Mouse (Mus musculus) ES-E14 (cell line): ENCODE data around the gene Tgm7. TPM values are rescaled to one million over a fixed set of nuclear protein-coding genes. Genes with fewer than 3 reads are reported as not detected.

ENCODE experiments used
- DNase-seq: peaks from one replicate; pipeline ENCODE4 v3.0.0-alpha.2; 2013; ENCODE audit warnings: low read depth, low spot score
- H3K27ac ChIP-seq: 2 replicates; pipeline ENCODE4 v1.5.1; 2012; ENCODE audit warnings: low read depth, mild to moderate bottlenecking, low read length, moderate library complexity, mixed read lengths; ENCODE audit not compliant: poor library complexity, insufficient read depth, severe bottlenecking
- H3K36me3 ChIP-seq: 2 replicates; pipeline ENCODE4 v1.6.1; 2012; ENCODE audit warnings: mild to moderate bottlenecking, low read length, moderate library complexity, mixed read lengths; ENCODE audit not compliant: control insufficient read depth, poor library complexity, insufficient read depth, severe bottlenecking
- H3K4me1 ChIP-seq, 2 experiments: fragments of 150-350 bp in 1 of 2; sonication (generic) in 1 of 2; 2 replicates each; pipeline ENCODE4 v1.6.1; 2012; ENCODE audit warnings: low read length in 2 of 2, mild to moderate bottlenecking in 1 of 2, mixed read lengths in 1 of 2; ENCODE audit not compliant: control insufficient read depth in 2 of 2, insufficient read depth in 2 of 2, poor library complexity in 1 of 2
- H3K4me3 ChIP-seq, 2 experiments: fragments of 150-350 bp in 1 of 2; sonication (generic) in 1 of 2; 2 replicates each; pipeline ENCODE4 v1.5.1; 2012; ENCODE audit warnings: low read length in 2 of 2, low read depth in 1 of 2, mild to moderate bottlenecking in 1 of 2, mixed read lengths in 1 of 2; ENCODE audit not compliant: insufficient read depth in 1 of 2, poor library complexity in 1 of 2, severe bottlenecking in 1 of 2
- H3K9ac ChIP-seq: 2 replicates; pipeline ENCODE4 v1.6.1; 2012; ENCODE audit warnings: low read depth, mild to moderate bottlenecking, low read length, mixed read lengths; ENCODE audit not compliant: poor library complexity, insufficient read depth, severe bottlenecking
- H3K9me3 ChIP-seq: fragments of 150-350 bp; sonication (generic); 2 replicates; pipeline ENCODE4 v1.6.1; 2012; ENCODE audit warnings: low read depth, mild to moderate bottlenecking, low read length; ENCODE audit not compliant: control insufficient read depth, insufficient read depth
- CHD2 ChIP-seq: IDR thresholded peaks from 2 replicates; pipeline ENCODE4 v1.6.1; 2014; ENCODE audit warnings: mild to moderate bottlenecking, low read depth, low read length, inconsistent platforms
- HCFC1 ChIP-seq: IDR thresholded peaks from 2 replicates; pipeline ENCODE4 v1.6.1; 2012; ENCODE audit warnings: low read length, inconsistent platforms, borderline replicate concordance; ENCODE audit not compliant: insufficient read depth
- MAFK ChIP-seq: IDR thresholded peaks from 2 replicates; pipeline ENCODE4 v1.6.1; 2014; ENCODE audit warnings: mild to moderate bottlenecking, low read depth, low read length, inconsistent platforms; ENCODE audit not compliant: insufficient read depth
- ZC3H11A ChIP-seq: IDR thresholded peaks from 2 replicates; pipeline ENCODE4 v1.6.1; 2012; ENCODE audit warnings: low read depth, mild to moderate bottlenecking, inconsistent platforms, low read length, borderline replicate concordance
- ZNF384 ChIP-seq: IDR thresholded peaks from 2 replicates; pipeline ENCODE4 v1.6.1; 2012; ENCODE audit warnings: low read depth, low read length, inconsistent platforms
- in situ Hi-C, 2 experiments: fragments of 600-800 bp; cut with MboI; formaldehyde crosslinking; loops; one replicate each; pipeline ENCODE4 v1.15.1; 2025; ENCODE audit warnings: low sequenced_read_pairs in 2 of 2, inconsistent platforms in 1 of 2; ENCODE audit not compliant: unreplicated experiment in 2 of 2
- total RNA-seq: library from RNA; depleted of rRNA; stranded (reverse); fragments of 300-350 nt; gene quantifications from 2 replicates; pipeline ENCODE4 v1.2.3, GENCODE M21; 2012

Tgm7 gene
- total RNA-seq, 1 experiment: not detected

GRCm38 (mm10) chr2:121141216-121142035, 31.8 kb upstream of the Tgm7 start:
- no peak for TF ChIP-seq ZC3H11A
- TF ChIP-seq MAFK: no peak
- TF ChIP-seq HCFC1: no peak
- TF ChIP-seq ZNF384: no peak
- DNase-seq: no peak
- H3K4me1 ChIP-seq: no peaks in the 10 kb centered on the region; a peak in 1 of 4 replicates
- peak overlapping the region; percentile 61 to 75 for H3K4me3 ChIP-seq
- in situ Hi-C loops: no loop called here
- peaks cover 10% of the 10 kb centered on the region for H3K36me3 ChIP-seq
- no peak overlapping the region; the same call in 1 of the 2 replicates for H3K27ac ChIP-seq
- H3K9me3 ChIP-seq: no peaks in the 10 kb centered on the region
- H3K9ac ChIP-seq: peak overlapping the region; percentile 65; the same call in 1 of the 2 replicates

DNA sequence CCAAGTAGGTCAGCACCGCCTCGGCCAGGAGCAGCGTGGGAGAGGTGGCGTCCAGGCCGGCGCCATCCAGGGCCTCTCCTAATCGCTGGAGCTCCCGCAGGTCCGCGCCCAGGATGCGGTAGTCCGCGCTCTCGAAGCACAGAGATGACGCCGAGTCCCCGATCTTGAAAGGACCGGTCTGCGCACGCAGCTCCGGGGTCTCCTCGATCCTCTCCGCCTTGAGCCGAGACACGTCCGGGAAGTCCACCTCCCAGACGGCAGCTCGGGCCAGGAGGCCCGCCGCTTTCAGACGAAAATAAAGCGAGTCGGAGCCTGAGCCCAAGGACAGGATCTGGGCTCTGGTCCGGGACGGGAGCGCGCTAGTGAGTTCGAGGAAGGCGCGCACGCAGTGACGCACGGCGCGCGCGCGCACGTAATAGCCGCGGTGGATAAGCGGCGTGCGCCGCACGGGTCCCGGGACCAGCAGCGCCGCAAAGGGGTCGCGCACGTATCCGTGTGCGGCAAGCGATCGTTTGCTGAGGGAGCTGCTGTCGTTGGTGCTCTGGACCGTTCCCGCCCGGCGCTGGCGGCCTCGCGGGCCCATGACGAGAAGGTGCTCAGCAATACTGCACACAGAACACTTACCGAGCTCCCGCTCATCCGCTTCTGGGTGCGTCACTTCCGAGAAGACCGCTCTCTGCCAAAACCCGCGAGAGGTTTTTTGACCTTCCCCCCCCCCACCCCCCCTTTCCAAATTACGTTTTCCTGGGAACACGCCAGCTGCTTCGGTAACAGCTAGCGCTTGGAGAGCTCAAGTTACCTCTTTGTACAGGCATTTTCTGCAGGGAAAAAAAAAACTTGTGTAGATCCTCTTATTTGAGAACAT, 30.7 kb upstream of the Tgm7 start, which contains the start of the genes Adal and Lcmt2:
Gene Adal, plus strand, starts transcription at position 411 of the 865 bp plus-strand sequence.
Gene Lcmt2, minus strand, starts transcription at position 636 of the 865 bp plus-strand sequence.
- H3K4me1 ChIP-seq: no peaks in the 10 kb centered on the region; a peak in 1 of 4 replicates
- peaks cover 10% of the 10 kb centered on the region for H3K36me3 ChIP-seq
- in situ Hi-C loops: no loop called here
- TF ChIP-seq CHD2 (peak; percentile 78), ZNF384 (no peak)
- H3K4me3 ChIP-seq: peak within 1 kb of the TSS; percentile 78 to 83
- H3K9ac ChIP-seq: peak within 1 kb of the TSS; percentile 96
- peak; percentile 82 for DNase-seq
- H3K27ac ChIP-seq: peak within 1 kb of the TSS; percentile 87
- no peaks in the 10 kb centered on the region for H3K9me3 ChIP-seq

DNA sequence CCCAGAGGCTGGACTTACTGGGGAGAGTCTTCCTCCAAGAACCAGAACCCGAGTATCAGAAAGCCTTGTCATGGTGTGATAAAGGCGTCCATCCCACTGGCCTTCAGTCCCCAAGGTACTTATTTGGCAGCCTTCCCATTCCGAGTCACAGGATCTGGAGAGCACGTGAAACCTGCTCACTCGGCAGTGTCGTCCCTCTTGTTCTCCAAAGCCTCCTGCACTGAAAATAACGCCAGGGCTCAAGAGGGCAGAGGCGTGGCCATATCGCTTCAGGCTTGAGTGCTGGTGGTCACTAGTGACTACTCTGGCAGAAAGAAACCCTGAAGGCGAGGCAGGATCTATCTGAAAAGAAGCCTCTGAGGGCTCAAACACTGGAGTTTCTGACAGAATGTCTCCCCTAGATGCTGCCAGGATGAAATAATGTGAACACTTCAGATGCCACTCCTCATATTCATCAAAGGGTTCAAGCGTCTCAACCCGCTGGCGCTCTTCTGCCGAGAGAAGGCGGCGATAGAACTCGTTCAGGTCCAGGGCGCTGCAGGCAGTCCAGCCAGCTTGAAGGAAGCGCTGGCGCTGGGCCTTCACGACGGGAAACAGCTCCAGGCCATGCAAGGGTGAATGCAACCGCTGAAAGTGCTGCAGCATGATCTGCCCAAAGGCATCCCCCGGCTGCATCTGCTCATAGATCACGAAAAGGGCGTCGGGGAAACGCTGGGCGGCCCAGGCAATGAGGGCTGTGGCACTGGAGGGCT, 29.8 kb upstream of the Tgm7 start:
- Histone ChIP-seq H3K36me3 (peaks cover 10% of the 10 kb centered on the region), H3K9me3 (no peaks in the 10 kb centered on the region), H3K4me3 (peak overlapping the region; percentile 78 to 83), H3K9ac (peak overlapping the region; percentile 96), H3K4me1 (no peaks in the 10 kb centered on the region; a peak in 1 of 4 replicates), H3K27ac (peak overlapping the region; percentile 87)
- no peak for DNase-seq
- in situ Hi-C loops: no loop called here
- TF ChIP-seq MAFK (no peak), CHD2 (no peak), HCFC1 (no peak), ZC3H11A (no peak), ZNF384 (no peak)

DNA sequence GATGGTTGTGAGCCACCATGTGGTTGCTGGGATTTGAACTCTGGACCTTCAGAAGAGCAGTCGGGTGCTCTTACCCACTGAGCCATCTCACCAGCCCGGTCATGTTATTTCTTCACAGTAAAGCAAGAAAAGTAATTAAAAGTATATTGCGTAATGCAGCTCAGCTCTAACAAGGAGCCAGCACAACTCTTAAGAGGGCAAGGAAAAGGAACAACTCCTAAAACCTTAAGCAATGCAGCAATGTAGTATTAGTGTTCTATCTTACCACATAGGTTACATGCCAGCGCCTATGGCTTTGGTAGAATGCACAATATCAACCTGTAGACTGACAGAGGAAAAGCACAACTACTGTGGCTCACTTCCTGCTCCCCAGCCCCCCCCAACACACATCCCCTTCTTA, 27.8 kb upstream of the Tgm7 start:
- H3K9ac ChIP-seq: no peak overlapping the region
- no peak overlapping the region for H3K27ac ChIP-seq
- H3K9me3 ChIP-seq: no peaks in the 10 kb centered on the region
- in situ Hi-C loops: no loop called here
- no peak overlapping the region for H3K4me3 ChIP-seq
- no peak for TF ChIP-seq HCFC1
- no peak for TF ChIP-seq CHD2
- TF ChIP-seq ZNF384: no peak
- TF ChIP-seq MAFK: no peak
- no peaks in the 10 kb centered on the region; a peak in 1 of 4 replicates for H3K4me1 ChIP-seq
- peaks cover 6% of the 10 kb centered on the region; the same call in 1 of the 2 replicates for H3K36me3 ChIP-seq
- DNase-seq: no peak
